Mouse (Mus musculus) forebrain, embryonic 13.5 days (tissue): ENCODE data around the gene Top2a. TPM values are rescaled to one million over a fixed set of nuclear protein-coding genes. Genes with fewer than 3 reads are reported as not detected.
A peak's percentile ranks its signal among the peaks of the same experiment; 100 is the strongest.

Experiments
- ATAC-seq: fragments of 200-750 bp; cut with Nextera tagmentation; 2 replicates; pipeline ENCODE4 v1.8.0; 2017
- H3K27ac ChIP-seq: fragments of 300-500 bp; sonication (generic); 2 replicates; pipeline ENCODE4 v1.5.1; 2015; ENCODE audit warnings: inconsistent platforms, mild to moderate bottlenecking, moderate library complexity
- H3K27me3 ChIP-seq: fragments of 300-500 bp; sonication (generic); 2 replicates; pipeline ENCODE4 v1.6.1; 2015; ENCODE audit warnings: mild to moderate bottlenecking, inconsistent platforms
- H3K36me3 ChIP-seq: fragments of 300-500 bp; sonication (generic); 2 replicates; pipeline ENCODE4 v1.6.1; 2015; ENCODE audit warnings: mild to moderate bottlenecking, inconsistent platforms; ENCODE audit not compliant: poor library complexity, severe bottlenecking
- H3K4me1 ChIP-seq: fragments of 300-500 bp; sonication (generic); 2 replicates; pipeline ENCODE4 v1.6.1; 2015; ENCODE audit warnings: inconsistent platforms
- H3K4me2 ChIP-seq: fragments of 300-500 bp; sonication (generic); 2 replicates; pipeline ENCODE4 v1.6.1; 2015; ENCODE audit warnings: inconsistent platforms, mild to moderate bottlenecking, moderate library complexity
- H3K4me3 ChIP-seq: fragments of 300-500 bp; sonication (generic); 2 replicates; pipeline ENCODE4 v1.5.1; 2015; ENCODE audit warnings: mild to moderate bottlenecking, inconsistent platforms
- H3K9ac ChIP-seq: fragments of 300-500 bp; sonication (generic); 2 replicates; pipeline ENCODE4 v1.6.1; 2015; ENCODE audit warnings: mild to moderate bottlenecking, inconsistent platforms
- H3K9me3 ChIP-seq: fragments of 300-500 bp; sonication (generic); replicated peaks from 2 replicates; pipeline ENCODE4 v1.6.1; 2016; ENCODE audit warnings: inconsistent platforms
- WGBS: fragments of 180-500 bp; shearing (Covaris S2); methylation state at CpG from one replicate; pipeline ENCODE4 v1.1.7; 2015; 5-methylcytosine and 5-hydroxymethylcytosine counted together
- polyA plus RNA-seq: library from polyadenylated mRNA; unstranded; fragments of >200 nt; fragmentation: Nextera tagmentation; extraction: Ambion mirVana; gene quantifications from 2 replicates; pipeline ENCODE4 v1.2.1, GENCODE M21; 2015

The Top2a gene
- polyA plus RNA-seq, 1 experiment from 2014 or later, result 284 TPM

DNA sequence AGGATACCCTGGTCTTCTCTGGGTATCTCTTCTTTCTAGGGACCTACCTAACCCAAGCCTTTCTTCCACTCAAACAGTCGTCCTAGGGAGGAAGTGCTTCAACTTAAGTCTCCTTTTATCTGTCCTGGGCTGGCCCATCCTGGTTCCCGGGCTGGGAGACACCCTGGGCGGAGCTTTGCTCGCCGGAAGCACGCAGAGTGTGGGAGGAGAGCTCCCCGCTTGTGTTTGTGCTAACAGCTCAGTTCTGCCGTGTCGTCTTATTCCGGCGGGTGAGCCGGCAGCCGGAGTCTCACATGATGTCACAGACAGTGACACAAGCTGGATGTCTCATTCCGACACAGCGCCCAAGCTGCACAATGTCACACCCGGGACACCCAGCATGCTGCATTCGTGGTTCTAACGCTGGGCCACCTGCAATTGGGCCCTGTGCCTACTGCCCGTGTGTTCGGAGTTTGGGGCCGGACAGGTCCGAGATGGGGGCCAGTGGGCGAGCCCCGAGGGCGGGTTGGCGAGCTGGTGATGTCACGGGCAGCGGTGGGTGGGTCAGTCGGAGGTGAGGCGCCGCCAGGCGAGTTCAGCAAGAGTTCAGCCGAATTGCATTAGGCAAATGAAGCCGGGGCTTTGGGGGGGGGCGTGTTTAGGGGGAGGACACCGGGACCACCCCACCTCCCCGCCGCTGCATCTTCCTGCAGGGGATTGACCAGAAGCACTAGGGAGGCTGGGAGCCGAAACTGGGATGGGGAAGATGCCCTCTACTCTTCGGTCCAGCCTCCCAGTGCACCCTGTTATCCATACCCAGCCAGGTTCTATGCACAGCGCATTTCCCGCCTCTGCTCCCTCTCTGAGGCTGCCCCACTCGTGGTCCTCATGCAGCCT, 64.3 kb downstream of the Top2a start:
- ATAC-seq, result peak; percentile 26; the same call in 1 of the 2 replicates
- under 1% methylated on average over 42 of the region's 43 CpGs for WGBS
- Histone ChIP-seq H3K4me2 (peak overlapping the region; percentile 93), H3K27me3 (peaks cover 27% of the 10 kb centered on the region), H3K9ac (peak overlapping the region; percentile 76), H3K27ac (peak overlapping the region; percentile 28; the same call in 1 of the 2 replicates), H3K4me3 (peak overlapping the region; percentile 66), H3K9me3 (no peaks in the 10 kb centered on the region), H3K36me3 (no peaks in the 10 kb centered on the region), H3K4me1 (peaks cover 71% of the 10 kb centered on the region)

DNA sequence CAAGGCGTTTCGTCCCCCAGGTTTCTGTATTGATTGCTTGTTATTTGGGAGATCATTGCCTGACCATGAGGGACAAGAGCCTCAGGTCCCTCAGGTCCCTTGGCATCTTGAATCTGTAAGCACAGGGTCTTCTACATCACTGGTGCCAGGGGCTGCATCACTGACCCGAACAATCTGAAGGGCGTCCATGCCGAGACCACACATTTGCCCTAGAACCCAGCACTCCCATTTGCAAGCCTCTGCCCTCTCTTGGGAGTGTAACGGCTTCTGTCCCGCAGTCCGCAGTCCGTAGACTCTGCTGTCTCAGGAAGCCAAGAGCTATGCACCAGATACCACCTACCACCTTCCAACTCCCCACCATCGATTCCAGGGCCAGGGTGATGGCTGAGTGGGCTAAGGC, 67.6 kb downstream of the Top2a start:
- Histone ChIP-seq H3K36me3 (no peaks in the 10 kb centered on the region), H3K27ac (no peak overlapping the region), H3K9me3 (no peaks in the 10 kb centered on the region), H3K27me3 (peaks cover 9% of the 10 kb centered on the region), H3K4me2 (no peak overlapping the region), H3K9ac (no peak overlapping the region), H3K4me3 (no peak overlapping the region), H3K4me1 (peaks cover 57% of the 10 kb centered on the region)
- ATAC-seq, result no peak
- 89% methylated on average over 8 of the region's 10 CpGs for WGBS

GRCm38 (mm10) chr11:98955707-98956235, 68.2 kb downstream of the Top2a start:
- ATAC-seq, result no peak
- H3K4me3 ChIP-seq, result no peak overlapping the region
- H3K27ac ChIP-seq, result peak overlapping the region; percentile 75; the same call in 1 of the 2 replicates
- peaks cover 57% of the 10 kb centered on the region for H3K4me1 ChIP-seq
- H3K36me3 ChIP-seq, result no peaks in the 10 kb centered on the region
- WGBS, result 44% methylated on average over 5 of the region's 7 CpGs
- no peak overlapping the region for H3K9ac ChIP-seq
- H3K27me3 ChIP-seq, result 0 out of 2 replicates have a peak, but pooled peaks cover 3% of the 10 kb centered on the region
- no peaks in the 10 kb centered on the region for H3K9me3 ChIP-seq
- H3K4me2 ChIP-seq, result no peak overlapping the region

- Histone ChIP-seq H3K4me2 (peak overlapping the region; percentile 44), H3K27ac (peak overlapping the region; percentile 75), H3K9me3 (no peaks in the 10 kb centered on the region), H3K4me1 (peaks cover 57% of the 10 kb centered on the region), H3K4me3 (no peak overlapping the region), H3K27me3 (no peaks in the 10 kb centered on the region), H3K36me3 (no peaks in the 10 kb centered on the region), H3K9ac (peak overlapping the region; percentile 14; the same call in 1 of the 2 replicates)
- peak; percentile 42 for ATAC-seq
- 12% methylated on average over 15 of the region's 17 CpGs for WGBS
Measured at GRCm38 (mm10) chr11:98954801-98955706, 68.9 kb downstream of the Top2a start.

DNA sequence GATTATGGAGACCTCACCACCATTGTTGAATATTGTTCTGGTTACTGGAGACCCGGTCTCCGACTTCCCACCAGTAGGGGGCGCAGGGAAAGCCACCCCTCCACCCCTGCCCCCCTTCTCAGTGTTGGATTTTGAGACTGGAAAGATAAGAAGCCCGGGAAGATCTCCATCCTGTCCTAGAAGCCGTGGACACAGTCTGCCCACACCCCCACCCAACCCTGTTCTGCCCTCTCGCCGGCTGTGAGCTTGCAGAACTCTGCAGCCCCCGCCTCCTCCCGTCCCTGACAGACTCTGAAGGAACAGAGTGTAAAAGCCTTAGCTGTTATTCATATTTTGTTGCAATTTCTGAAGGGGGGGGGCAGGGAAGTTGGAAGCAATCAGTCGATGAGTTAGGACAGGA, 69.6 kb downstream of the Top2a start:
- H3K27me3 ChIP-seq, result no peaks in the 10 kb centered on the region
- H3K4me1 ChIP-seq, result peaks cover 57% of the 10 kb centered on the region
- ATAC-seq, result peak; percentile 58
- H3K27ac ChIP-seq, result peak overlapping the region; percentile 75
- peak overlapping the region; percentile 8; the same call in 1 of the 2 replicates for H3K9ac ChIP-seq
- no peak overlapping the region for H3K4me3 ChIP-seq
- WGBS, result 1% methylated on average over 10 of the region's 10 CpGs
- H3K4me2 ChIP-seq, result peak overlapping the region; percentile 44
- H3K36me3 ChIP-seq, result no peaks in the 10 kb centered on the region
- H3K9me3 ChIP-seq, result no peaks in the 10 kb centered on the region

DNA sequence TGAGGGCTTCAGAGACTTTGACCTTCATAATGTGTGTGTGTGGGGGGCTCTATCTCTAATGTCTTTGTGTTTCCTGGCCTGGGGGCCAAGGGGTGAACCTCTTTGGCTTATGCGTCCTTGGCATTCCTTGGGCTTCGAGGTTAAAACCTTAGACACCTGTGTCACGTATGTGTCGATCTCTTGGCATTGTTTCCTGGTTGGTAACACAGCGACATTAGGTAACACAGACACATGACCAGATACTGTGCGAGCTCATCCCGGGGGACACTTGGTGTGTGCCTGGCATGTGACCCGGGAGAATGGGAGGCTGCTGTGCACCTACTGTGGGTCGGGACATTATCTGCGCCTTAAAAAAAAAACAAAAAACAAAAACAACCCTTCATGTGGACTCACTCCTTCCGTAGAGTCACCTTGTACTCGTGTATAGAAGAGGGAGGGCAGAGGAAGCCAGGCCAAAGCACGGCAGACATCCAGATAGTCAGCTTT, 70.1 kb downstream of the Top2a start:
- H3K4me3 ChIP-seq, result no peak overlapping the region
- peak overlapping the region; percentile 8; the same call in 1 of the 2 replicates for H3K9ac ChIP-seq
- ATAC-seq, result peak; percentile 9; the same call in 1 of the 2 replicates
- peak overlapping the region; percentile 44 for H3K4me2 ChIP-seq
- no peaks in the 10 kb centered on the region for H3K36me3 ChIP-seq
- H3K9me3 ChIP-seq, result no peaks in the 10 kb centered on the region
- peak overlapping the region; percentile 48; the same call in 1 of the 2 replicates for H3K27ac ChIP-seq
- peaks cover 52% of the 10 kb centered on the region for H3K4me1 ChIP-seq
- no peaks in the 10 kb centered on the region for H3K27me3 ChIP-seq
- WGBS, result 36% methylated on average over 13 of the region's 13 CpGs

GRCm38 (mm10) chr11:98953361-98953760, 70.6 kb downstream of the Top2a start:
- no peak for ATAC-seq
- Histone ChIP-seq H3K27ac (no peak overlapping the region), H3K4me2 (no peak overlapping the region), H3K4me3 (no peak overlapping the region), H3K27me3 (no peaks in the 10 kb centered on the region), H3K9me3 (no peaks in the 10 kb centered on the region), H3K4me1 (peaks cover 52% of the 10 kb centered on the region), H3K9ac (no peak overlapping the region), H3K36me3 (no peaks in the 10 kb centered on the region)
- WGBS, result 21% methylated on average over 2 of the region's 2 CpGs

DNA sequence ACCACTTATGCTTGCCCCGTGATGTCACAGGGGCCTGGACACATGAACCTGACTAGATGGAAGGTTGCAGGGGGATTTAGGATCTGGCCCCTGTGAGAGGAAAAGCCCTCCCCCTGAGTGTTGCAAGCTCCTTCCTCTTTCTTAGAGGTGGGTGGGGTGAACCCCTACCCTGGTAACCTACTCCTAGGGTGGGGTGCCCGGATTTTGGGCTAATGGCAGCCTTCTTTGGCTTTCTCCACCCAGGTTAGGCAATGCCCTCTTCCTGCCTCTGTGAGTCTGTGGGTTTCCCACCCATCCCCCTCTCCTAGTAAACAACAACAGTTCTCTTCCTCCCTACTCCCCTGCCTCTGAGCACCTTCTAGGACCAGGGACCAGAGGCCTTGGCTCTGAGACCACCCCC, 71.3 kb downstream of the Top2a start:
- 69% methylated on average over 2 of the region's 2 CpGs for WGBS
- Histone ChIP-seq H3K9me3 (no peaks in the 10 kb centered on the region), H3K9ac (no peak overlapping the region), H3K36me3 (no peaks in the 10 kb centered on the region), H3K4me2 (no peak overlapping the region), H3K27me3 (no peaks in the 10 kb centered on the region), H3K4me1 (peaks cover 52% of the 10 kb centered on the region), H3K27ac (no peak overlapping the region), H3K4me3 (no peak overlapping the region)
- ATAC-seq, result no peak

DNA sequence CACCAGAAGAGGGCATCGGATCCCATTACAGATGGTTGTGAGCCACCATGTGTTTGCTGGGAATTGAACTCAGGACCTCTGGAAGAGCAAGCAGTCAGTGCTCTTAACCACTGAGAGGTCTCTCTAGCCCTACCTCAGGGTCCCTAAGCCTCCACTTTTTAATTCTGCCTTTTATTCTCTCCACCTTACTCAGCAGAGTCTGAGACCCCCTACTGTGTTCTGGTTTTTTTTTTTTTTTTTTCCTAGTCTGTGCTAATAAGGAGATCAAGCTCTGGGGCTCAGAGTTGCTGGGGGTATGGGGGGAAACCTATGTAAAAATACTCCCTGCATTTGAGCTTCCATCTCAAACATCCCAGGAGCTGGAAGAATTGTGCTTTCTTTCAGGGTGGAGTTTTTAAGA, 71.9 kb downstream of the Top2a start:
- Histone ChIP-seq H3K9me3 (no peaks in the 10 kb centered on the region), H3K4me3 (no peak overlapping the region), H3K4me1 (peaks cover 52% of the 10 kb centered on the region), H3K4me2 (no peak overlapping the region), H3K27ac (no peak overlapping the region), H3K36me3 (no peaks in the 10 kb centered on the region), H3K27me3 (no peaks in the 10 kb centered on the region), H3K9ac (no peak overlapping the region)
- ATAC-seq, result no peak
- WGBS, result 71% methylated on average over 1 of the region's 1 CpGs

GRCm38 (mm10) chr11:98951026-98951906, 72.7 kb downstream of the Top2a start:
- peaks cover 52% of the 10 kb centered on the region for H3K4me1 ChIP-seq
- peak overlapping the region; percentile 48; the same call in 1 of the 2 replicates for H3K9ac ChIP-seq
- H3K27ac ChIP-seq, result peak overlapping the region; percentile 57
- peak overlapping the region; percentile 9; the same call in 1 of the 2 replicates for H3K4me2 ChIP-seq
- 47% methylated on average over 16 of the region's 16 CpGs for WGBS
- no peaks in the 10 kb centered on the region for H3K9me3 ChIP-seq
- ATAC-seq, result peak; percentile 25; the same call in 1 of the 2 replicates
- no peaks in the 10 kb centered on the region for H3K27me3 ChIP-seq
- H3K36me3 ChIP-seq, result no peaks in the 10 kb centered on the region
- no peak overlapping the region for H3K4me3 ChIP-seq

GRCm38 (mm10) chr11:98950484-98950883, 73.5 kb downstream of the Top2a start:
- Histone ChIP-seq H3K9me3 (no peaks in the 10 kb centered on the region), H3K4me3 (no peak overlapping the region), H3K4me2 (no peak overlapping the region), H3K27me3 (no peaks in the 10 kb centered on the region), H3K4me1 (peaks cover 49% of the 10 kb centered on the region), H3K36me3 (no peaks in the 10 kb centered on the region), H3K27ac (no peak overlapping the region), H3K9ac (no peak overlapping the region)
- WGBS, result 83% methylated on average over 9 of the region's 9 CpGs
- ATAC-seq, result no peak
